Mouse (Mus musculus) spleen, adult 10 weeks (tissue): ENCODE results near the gene Mboat1. TPM values are rescaled to one million over a fixed set of nuclear protein-coding genes. Genes with fewer than 3 reads are reported as not detected.

Source experiments
- polyA plus RNA-seq: library from polyadenylated mRNA; stranded (reverse); fragments of 350-450 nt; fragmentation: Illumina TruSeq; extraction: RNeasy Lipid Tissue Mini Kit (QIAGEN cat#74804); gene quantifications from one replicate; pipeline ENCODE4 v1.2.3, GENCODE M21; 2015; ENCODE audit warnings: low replicate concordance; ENCODE audit not compliant: insufficient read depth

The Mboat1 gene
- polyA plus RNA-seq = 8.0 TPM

GRCm38 (mm10) chr13:30136243-30136922 lies at the start of gene Mboat1:
Gene Mboat1 (plus strand): TSS chr13:30136489.

Other genes starting within 250 kb of the Mboat1 start
- gene E2f3, start 150.4 kb upstream of the Mboat1 start, polyA plus RNA-seq = 12.6 TPM
- gene Agtr1a, start 200.0 kb downstream of the Mboat1 start, polyA plus RNA-seq = 24.4 TPM